Mouse (Mus musculus): Measurements from ENCODE around the gene Stpg3.

The Stpg3 gene

DNA sequence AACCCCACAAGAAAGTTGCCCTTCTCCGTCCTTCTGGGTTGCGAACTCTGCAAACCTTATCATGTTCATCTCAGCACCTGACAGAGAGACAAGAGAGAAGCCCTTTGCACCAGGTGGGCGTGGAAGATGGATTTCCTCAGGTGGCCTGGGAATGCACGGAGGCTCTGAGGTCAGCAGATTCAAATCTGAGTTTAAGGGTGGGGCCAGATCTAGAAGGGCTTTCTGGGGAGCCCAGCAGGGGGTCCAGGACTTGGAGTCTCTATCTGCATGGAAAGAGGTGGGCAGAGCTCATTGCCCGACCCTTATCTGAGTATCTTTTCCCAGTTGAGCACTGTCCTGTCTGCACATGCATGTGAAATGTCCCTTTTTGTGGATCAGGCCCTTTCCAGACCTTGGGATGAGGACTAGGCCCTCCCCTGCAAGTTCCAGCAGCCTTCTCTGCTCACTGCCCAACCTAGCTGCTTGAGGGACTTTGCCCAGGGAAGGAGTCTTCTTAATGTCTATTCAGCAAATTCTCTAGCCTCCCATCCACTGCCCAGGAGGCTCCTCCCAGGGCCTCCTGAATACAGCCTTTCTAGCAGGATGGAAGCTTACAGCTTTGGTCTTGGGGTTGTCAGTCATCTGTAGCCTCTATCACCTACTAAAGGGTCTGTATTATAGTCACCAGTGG is 20.2 kb upstream of the Stpg3 start:
- no peak for DNase-seq (ENCODE audit: low spot score)

DNA sequence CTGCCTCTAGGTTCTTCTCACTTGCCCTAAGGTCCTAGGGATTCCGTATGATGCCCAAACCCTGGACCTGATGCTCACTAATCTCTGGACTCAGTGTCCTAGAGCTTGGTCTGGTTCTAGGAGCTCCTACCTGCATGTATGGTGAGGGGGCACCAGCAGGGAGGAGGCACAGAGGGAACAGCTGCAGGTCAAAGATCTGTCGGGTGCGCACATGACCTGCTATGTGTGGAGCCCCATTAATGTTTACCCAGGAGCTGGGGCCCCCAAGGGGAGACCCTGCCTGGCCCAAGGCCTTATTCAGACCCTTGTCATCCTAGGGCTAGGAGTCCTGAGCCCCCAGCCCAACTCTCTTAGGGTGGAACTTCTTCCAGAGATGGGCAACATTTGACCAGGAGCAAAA is 19.6 kb upstream of the Stpg3 start, which contains the start of gene Slc34a3:
Gene Slc34a3, minus strand, starts transcription at position 315 of the 400 bp plus-strand sequence.
- DNase-seq (ENCODE audit: low spot score): no peak

DNA sequence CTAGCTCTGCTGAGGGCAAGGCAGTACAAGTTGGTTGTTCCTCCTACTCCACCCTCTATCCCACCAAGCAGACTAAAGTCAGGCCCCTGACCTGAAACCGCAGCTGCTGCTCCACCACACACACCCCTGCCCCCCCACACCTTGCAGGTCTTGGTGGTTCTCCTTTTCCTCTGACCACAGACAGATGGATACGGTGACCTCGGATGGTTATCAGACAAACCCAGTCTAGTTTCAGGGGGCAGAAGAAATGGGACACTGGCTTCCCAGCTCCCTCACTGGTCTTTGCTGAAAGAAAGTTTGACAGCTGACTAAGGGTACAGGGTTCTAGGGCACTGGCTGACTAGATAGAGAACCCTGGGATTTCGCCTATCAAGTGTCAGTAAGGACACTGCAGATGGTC is 19.0 kb upstream of the Stpg3 start:
- DNase-seq (ENCODE audit: low spot score): no peak

DNA sequence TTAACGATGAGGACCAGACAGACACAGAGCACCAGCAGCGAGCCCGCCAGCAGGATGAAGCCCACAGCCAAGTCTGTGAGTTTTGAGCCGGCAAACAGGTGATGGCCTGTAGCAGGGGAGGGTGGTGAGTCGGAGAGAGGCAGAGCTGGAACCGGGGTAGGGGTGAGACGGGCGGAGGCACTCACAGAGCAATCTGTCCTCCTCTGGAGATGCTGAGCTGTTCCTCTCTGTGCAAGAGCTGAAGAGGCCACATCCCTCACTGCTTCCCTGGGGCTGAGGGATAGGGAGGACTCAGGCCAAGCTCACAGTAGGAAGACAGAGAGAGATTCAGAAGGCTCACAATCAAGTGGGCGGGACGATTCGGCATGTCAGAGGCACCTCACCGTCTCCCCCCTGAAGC is 16.6 kb upstream of the Stpg3 start:
- DNase-seq (ENCODE audit: low spot score): no peak

DNA sequence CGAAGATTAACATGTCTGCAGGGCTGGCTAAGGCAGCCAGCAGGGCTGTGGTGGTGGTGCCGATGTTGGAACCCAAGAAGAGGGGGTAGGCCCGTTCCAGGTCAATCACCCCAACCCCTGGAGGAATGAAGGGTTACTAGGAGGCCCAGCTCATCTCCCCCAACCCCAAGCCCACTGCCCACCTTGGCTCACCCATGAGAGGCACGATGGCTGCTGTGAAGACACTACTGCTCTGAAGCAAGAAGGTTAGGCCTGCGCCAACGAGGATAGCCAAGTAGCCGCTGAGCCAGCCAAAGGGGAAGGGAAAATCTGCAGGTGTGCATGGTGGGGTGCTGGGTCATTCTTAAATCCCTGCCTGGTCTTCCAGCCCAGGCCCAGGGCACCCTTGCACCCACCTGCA is 16.1 kb upstream of the Stpg3 start:
- no peak for DNase-seq (ENCODE audit: low spot score)

DNA sequence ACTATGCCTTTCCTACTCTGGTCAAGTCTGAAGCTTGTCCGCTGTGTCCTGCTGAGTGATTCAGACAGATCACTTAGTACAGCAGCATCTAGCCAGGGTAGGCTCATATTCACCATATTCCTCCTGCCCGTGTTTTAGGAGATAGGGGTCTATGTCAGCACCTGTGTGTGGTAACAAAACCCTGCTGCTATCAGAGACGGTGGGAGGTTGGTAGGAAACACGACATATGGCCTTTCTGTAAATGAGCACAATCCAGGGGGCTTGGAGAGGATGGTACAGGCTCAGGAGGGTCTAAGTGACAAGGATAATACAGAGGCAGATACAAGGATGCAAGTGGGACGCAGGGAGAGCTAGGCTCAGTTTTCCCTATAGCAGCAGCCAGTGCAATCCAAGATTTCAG is 15.1 kb upstream of the Stpg3 start:
- no peak for DNase-seq (ENCODE audit: low spot score)

DNA sequence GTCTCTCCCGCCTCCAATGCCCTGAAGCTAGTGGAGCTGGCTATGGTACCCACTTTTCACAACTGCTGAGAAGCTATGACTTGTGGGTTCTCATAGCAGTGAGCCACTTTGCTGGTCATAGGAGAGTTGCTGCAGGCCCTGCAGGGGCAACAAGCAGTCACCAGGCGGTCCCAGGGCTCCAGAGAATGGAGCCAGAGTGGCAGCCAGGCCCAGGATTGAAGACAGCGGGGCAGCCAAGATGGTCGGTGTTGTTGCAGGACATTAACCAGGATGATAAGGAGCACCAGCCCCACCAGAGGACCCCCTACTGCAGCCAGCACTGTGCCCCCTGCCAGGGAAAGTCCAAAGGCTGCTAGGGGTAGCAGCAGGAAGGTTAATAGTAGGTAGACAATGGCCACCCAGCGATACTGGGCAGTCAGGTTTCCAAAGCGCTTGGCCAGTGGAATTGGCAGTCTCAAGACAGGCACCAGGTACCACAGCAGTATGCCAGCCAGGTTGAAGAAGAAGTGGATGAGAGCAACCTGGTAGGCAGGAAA is 14.6 kb upstream of the Stpg3 start:
- no peak for DNase-seq (ENCODE audit: low spot score)

DNA sequence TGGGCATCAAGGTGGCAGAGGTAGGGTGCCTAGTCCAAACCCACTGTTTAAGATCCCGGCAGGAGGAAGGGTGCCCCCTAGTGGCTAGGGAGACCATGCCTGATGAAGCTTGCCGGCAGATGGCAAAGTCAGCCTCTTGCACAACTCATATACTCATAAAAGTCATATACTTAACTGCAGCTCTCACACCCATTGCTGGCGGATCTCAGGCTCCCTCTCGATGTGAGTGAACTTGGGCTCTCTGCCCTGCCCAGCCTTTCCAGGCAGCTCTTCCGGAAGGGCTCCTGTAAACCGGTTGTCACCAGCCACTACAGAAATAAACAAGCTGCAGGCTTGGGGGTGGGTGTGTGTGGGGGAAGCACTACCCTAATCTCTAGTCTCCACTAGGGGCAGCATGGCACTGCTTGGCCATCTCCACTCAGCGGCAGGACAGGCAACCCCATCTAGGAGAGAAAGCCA is 14.0 kb upstream of the Stpg3 start:
- DNase-seq (ENCODE audit: low spot score): peak; percentile 91

DNA sequence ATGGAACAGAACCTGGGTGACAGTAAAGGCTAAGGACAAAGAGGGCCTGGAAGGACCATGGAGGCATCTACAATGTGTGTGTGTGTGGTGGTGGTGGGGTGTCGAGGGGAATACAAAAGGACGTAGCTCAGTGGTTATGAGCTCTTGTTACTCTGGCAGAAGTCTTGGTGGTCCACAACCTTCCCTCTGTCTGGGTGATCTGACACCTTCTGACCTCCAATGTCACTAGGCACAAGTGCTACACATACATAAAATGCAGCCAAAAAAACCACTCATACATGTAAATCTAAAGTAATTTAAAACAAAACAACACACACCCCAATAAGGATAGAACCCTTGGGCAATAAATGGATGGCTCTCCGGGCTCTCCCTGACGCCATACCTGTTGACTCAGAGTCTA is 13.0 kb upstream of the Stpg3 start:
- DNase-seq (ENCODE audit: low spot score): no peak

DNA sequence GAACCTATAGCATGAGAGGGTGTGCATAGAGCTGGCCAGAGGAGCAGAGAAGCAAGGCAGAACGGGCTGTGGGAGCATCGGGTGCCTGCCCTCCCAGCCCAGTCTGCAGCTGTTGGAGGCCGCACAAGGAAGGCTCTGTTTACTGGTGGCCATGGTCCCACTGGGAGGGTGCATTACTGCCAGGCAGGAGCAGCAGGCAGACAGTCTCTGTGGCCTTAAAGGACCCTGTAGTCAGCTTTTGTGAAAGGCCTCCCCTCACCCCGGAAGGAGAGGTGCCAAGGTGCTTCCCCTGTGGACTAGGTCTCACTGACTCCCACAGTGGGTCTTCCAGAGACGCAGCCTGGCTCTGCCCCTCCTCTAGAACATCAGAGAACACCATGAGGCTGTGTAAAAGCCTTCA is 12.4 kb upstream of the Stpg3 start:
- no peak for DNase-seq (ENCODE audit: low spot score)

DNA sequence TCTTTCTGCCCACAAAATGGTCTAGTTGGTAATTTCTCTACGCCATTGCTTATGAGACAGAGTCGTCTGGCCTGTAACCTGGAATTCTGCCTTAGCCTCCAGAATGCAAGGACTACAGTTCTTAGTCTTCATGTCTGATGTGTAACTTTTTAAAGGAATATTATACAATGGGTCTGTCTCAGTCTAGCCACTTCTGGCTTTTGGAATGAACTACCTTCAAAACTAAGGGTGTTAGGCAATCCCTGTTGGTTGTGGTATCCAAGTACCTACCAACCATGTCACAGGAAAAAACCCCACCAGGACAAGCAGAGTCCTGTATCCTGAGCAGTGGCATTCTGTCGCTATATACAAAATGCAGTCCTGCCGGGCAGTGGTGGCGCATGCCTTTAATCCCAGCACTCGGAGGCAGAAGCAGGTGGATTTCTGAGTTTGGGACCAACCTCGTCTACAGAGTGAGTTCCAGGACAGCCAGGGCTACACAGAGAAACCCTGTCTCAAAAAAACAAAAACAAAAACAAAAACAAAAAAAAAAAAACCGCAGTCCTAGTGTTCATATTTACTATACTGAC is 11.5 kb upstream of the Stpg3 start:
- no peak for DNase-seq (ENCODE audit: low spot score)

DNA sequence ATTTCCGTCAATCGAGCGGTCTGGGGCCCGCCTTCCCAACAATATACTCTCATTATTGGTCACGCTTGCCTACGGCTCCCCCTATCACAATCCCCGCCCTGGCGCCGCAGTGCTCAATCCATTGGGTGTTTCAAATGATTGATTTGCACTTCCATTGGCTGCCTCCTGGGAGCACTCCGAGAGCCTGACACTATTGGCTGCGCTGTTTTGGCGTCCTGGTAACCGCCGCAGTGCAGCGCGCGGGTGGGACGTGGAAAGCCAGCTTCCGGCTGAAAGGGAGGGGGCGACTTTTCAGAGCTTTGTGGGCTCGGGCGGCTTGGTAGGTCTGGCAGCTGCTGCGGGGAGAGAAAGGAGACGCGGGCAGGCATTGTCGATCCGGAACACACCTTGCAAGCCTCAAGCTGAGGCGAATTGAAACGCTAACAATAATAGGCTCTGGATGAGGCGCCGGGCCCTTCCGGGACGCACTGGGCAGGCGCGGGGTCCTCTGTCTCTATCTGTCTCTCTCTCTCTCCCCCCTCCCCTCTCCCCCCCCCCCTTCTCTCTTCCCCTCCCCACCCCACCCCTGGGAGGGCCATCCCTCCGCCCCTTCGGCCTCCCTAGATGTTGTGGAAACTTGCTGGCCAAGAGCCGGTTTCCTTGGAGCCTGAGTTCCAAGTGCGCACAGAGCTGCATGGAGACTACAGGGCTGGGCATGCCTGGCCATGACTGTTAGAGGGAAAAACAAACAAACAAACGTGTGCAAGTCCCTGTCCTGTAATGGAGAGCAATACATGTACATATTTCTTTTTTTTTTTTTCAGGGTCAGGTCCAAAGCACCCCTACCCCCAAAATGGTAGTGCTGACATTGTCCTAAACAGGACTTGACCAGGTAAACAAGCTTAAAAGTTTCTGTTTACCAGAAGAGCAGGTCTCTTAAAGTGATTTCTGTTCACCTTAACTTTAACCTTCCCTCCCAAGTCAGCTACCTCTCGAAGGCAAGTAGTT is 10.6 kb upstream of the Stpg3 start:
- peak; percentile 99 for DNase-seq (ENCODE audit: low spot score)

DNA sequence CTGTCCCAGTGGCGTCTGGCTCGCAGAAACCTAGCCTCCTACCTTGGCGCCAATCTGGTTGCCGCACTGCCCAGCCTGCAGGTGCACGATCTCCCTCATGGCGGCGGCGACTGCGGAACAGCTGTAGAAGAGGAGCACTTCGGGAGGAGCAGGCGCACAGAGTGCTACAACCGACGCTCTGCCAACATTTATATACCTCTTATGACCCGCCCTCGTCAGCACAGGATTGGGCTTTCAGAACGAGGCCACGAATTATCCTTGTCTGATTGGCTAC is 10.0 kb upstream of the Stpg3 start, which contains the start of gene Tubb4b:
Gene Tubb4b, minus strand, starts transcription at position 211 of the 274 bp plus-strand sequence.
- DNase-seq (ENCODE audit: low spot score): no peak

DNA sequence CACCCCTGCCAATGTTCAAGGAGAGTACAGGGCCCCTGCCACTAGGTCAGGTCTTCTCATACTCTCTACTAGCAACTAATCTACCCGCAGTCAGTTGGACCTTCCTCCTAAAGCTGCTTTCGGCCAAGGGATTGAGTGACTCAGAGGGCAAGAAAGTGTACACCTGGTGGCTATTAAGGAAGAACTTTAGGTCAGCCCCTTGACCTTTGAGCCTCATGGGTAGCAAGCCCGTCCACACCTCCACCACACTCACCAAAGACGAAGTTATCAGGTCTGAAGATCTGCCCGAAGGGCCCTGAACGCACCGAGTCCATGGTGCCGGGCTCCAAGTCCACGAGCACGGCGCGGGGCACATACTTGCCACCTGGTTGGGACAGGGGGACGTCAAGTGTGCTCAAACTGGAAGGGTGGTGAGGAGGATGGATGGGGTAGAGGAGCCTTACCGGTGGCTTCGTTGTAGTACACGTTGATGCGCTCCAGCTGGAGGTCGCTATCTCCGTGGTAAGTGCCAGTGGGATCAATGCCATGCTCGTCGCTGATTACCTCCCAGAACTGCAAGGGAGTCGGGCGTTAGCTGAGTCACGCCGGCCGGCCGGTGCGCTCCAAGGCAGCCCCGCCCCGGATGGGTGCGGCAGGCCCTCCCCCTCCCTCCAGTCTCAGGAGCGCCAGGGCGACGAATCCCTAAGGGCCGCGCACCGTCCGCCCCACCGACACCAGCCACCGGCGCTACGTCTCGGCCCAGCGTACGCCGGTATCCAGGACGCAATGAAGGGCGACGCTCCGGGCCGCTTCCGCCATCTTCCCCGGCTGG is 9.4 kb upstream of the Stpg3 start:
- peak; percentile 76 for DNase-seq (ENCODE audit: low spot score)

DNA sequence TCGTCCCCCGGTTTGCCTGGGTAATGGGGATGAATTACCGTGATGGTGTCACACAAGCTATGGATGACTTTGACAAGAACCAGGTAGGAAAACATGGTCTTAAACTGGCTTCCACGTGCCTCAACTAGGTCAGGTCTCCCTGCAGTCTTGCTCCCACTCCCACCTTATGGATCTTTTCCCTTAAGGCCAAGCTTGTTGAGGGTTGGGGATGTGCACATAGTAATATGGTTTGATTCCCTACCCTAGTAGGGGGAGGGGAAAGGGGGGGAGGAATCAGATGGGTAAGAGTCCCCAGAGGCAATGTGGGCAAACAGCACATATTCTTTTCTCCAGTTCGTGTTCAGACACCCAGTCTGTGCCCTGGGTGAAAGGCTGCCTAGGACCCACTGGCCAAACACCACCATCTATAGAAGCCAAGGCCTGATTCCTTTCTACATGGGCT is 6.9 kb upstream of the Stpg3 start:
- DNase-seq (ENCODE audit: low spot score): no peak

DNA sequence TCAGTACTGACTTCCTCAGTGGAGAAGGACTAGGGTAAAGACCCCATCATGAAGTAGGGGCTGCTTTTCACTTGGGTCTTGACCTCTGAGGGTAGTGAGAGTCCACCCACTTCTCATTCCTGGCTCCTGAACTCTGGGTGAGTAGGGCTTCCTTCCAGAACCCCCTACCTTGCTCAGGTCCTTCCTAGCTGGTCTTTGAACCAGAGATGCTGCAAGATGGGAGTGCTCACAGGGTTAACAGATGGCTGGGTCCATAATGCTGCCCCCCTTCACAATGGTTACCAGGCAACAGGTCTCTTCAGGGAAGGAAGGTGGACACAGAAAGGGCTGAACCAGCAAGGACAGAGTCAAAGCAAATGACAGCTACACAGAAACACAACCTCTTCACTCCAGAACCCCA is 4.0 kb upstream of the Stpg3 start, which contains the start of gene Fam166a:
Gene Fam166a, plus strand, starts transcription at position 301 of the 400 bp plus-strand sequence.
- no peak for DNase-seq (ENCODE audit: low spot score)

DNA sequence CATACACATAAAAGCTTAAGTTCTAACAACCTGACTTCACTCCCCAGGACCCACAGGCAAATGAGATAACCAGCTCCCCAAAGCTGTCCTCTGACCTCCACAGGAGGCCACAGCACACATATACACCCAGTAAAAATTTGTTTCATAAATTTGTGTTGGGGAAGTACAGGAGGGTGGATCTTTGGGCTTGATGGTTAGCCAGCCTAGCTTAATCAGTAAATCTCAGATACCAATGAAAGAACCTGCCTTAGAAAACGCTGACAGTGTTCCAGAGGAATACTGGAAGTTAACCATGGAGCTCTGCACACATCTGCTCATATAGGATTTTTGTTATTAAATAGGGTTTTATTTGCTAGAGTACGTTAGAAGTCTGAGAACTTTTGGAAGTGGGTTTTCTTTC is 3.2 kb upstream of the Stpg3 start:
- no peak for DNase-seq (ENCODE audit: low spot score)

DNA sequence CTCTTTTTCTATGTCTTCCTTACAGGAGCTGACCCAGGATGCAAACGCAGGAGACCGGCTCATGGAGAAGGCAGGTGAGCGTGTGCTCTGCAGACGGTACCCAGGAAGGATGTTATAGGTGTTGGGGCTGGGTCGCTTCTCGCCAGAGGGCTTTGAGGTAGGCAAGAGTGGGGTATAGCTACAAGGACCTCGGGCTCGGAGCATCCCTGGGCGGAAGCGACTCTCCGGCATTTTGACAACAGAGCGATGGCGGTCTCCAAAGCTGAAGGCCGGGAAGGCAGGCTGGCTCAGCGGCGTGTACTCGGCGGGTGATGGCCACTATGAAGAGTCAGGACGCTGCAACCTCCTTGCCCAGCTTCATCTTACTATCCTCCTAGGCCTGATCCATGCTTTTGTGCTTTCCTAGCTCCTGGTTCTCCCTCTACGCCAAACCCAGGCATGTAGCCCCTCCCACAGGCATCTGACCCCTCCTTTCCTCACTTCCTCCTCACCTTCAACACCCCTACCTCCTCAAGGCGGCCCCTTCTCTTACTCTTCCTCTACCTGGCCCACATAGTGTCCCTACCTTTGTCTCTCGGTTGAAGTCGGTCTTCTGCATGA is 1.1 kb downstream of the Stpg3 start:
- no peak for DNase-seq (ENCODE audit: low spot score)

DNA sequence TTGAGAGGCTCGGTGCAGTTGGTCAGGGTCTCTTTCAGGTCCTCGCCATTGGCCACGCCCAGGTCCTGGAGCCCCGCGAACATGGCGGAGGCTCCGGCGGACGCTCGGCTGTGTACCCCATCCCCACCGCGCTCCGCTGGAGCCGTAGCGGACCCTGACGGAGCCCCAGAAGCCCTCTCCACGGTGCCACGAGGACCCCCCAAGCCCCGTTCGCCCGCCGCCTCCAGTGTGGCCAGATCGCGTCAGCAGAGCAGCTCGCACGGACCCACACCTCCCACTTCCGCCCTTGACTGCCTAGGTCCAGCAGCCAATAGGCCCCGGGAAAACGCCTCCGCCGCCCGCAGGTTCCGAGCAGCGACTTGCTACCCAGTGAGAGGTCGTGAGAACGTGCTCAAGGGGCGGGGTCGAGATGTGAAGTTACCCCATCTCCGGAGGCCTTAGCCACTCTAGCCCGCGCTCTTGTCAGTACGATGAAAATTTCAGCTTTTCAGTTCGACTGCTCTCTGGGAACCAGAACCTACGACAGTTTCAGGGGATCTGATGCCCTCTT is 3.2 kb downstream of the Stpg3 start, which contains the start of gene Nelfb:
Gene Nelfb, minus strand, starts transcription at position 369 of the 550 bp plus-strand sequence.
- DNase-seq (ENCODE audit: low spot score): peak; percentile 94

DNA sequence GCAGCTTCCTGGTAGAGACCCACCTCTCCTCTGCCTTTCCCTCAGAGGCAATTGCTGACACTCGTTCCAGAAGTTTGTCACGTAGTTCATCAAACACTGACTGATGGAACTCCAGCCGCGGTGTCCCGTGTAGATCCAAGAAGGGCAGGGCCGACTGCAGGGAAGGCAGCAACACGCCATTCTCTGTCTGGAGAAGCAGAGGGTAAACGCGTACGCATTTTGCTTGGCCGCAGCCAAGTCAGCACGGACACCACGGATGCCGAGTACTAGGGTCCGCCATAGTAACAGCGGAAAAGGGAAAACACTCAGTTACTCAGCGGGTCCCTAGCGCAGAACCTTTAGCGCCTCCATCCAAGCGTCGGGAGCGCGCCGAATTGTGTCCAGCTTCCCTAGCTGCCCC is 3.8 kb downstream of the Stpg3 start:
- no peak for DNase-seq (ENCODE audit: low spot score)

DNA sequence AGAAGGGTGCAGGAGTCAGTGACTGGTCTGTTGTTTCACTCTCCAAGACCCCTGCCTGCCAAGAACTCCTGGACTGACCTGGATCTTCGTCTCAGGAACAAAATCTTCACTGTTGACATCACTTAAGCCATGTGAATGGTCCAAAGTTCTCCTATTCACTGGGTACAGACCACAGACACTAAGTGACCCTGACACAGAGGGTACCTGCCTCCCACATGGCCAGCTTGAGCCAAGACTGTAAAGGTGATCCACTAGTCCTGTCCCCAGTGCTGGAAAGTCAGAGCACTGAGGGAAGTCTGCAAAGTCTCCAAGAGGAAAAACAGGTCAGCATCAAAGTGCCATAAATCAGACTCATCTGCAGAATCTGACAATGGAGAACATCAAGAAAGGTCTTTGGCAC is 6.8 kb downstream of the Stpg3 start:
- no peak for DNase-seq (ENCODE audit: low spot score)

All from embryo, embryonic 10 days (tissue).